Mouse (Mus musculus) heart, embryonic 14.5 days (tissue): ENCODE data around the gene Arpp21. TPM values are rescaled to one million over a fixed set of nuclear protein-coding genes. Genes with fewer than 3 reads are reported as not detected.
"Not testable (repeated sequence)": the region's sequence is repeated elsewhere in the genome, so short reads cannot be mapped to it uniquely, and the experiment has no call there.

ENCODE experiments used
- ATAC-seq: fragments of 200-750 bp; cut with Nextera tagmentation; 2 replicates; pipeline ENCODE4 v1.8.0; 2017; ENCODE audit warnings: low read depth, moderate TSS enrichment; ENCODE audit not compliant: insufficient number of reproducible peaks, insufficient read depth, low FRiP score
- H3K27ac ChIP-seq, 2 experiments: fragments of 200-500 bp in 1 of 2; fragments of 300-500 bp in 1 of 2; sonication (generic) in 1 of 2; replicated peaks in 1 of 2; 2 replicates each; pipeline ENCODE4 v1.5.1; 2012 to 2014; ENCODE audit warnings: low read depth in 2 of 2, low read length in 2 of 2, control low read depth in 1 of 2, mild to moderate bottlenecking in 1 of 2, mixed read lengths in 1 of 2; ENCODE audit not compliant: control insufficient read depth in 1 of 2, insufficient read depth in 1 of 2
- H3K27me3 ChIP-seq: fragments of 300-500 bp; sonication (generic); 2 replicates; pipeline ENCODE4 v1.6.1; 2014; ENCODE audit warnings: mild to moderate bottlenecking, low read length, control low read depth; ENCODE audit not compliant: control insufficient read depth, insufficient read depth
- H3K36me3 ChIP-seq: fragments of 300-500 bp; sonication (generic); 2 replicates; pipeline ENCODE4 v1.6.1; 2014; ENCODE audit warnings: mild to moderate bottlenecking, control low read depth, low read length, mixed read lengths; ENCODE audit not compliant: control insufficient read depth, insufficient read depth
- H3K4me1 ChIP-seq, 2 experiments: fragments of 200-500 bp in 1 of 2; fragments of 300-500 bp in 1 of 2; sonication (generic) in 1 of 2; 2 replicates each; pipeline ENCODE4 v1.6.1; 2012 to 2014; ENCODE audit warnings: low read length in 2 of 2, control low read depth in 1 of 2, mixed read lengths in 1 of 2; ENCODE audit not compliant: control insufficient read depth in 2 of 2, insufficient read depth in 2 of 2
- H3K4me2 ChIP-seq: fragments of 300-500 bp; sonication (generic); 2 replicates; pipeline ENCODE4 v1.6.1; 2014; ENCODE audit warnings: mild to moderate bottlenecking, low read length
- H3K4me3 ChIP-seq, 2 experiments: fragments of 200-500 bp in 1 of 2; fragments of 300-500 bp in 1 of 2; sonication (generic) in 1 of 2; 2 replicates each; pipeline ENCODE4 v1.5.1; 2012 to 2014; ENCODE audit warnings: low read length in 2 of 2, mild to moderate bottlenecking in 2 of 2, control low read depth in 1 of 2, low read depth in 1 of 2, moderate library complexity in 1 of 2; ENCODE audit not compliant: control insufficient read depth in 1 of 2, insufficient read depth in 1 of 2
- H3K9ac ChIP-seq: fragments of 300-500 bp; sonication (generic); 2 replicates; pipeline ENCODE4 v1.6.1; 2014; ENCODE audit warnings: mild to moderate bottlenecking, low read length
- H3K9me3 ChIP-seq: fragments of 300-500 bp; sonication (generic); 2 replicates; pipeline ENCODE4 v1.6.1; 2016; ENCODE audit warnings: low read length, control low read depth; ENCODE audit not compliant: control insufficient read depth
- WGBS: fragments of 180-500 bp; shearing (Covaris S2); extraction: QIAGEN DNeasy Blood & Tissue Kit; methylation state at CpG from one replicate; pipeline ENCODE4 v1.1.7; 2014; 5-methylcytosine and 5-hydroxymethylcytosine counted together
- microRNA-seq: library from miRNA; unstranded; fragments of <30 nt; microRNA quantifications from one replicate; pipeline ENCODE4, GENCODE M21; 2016
- polyA plus RNA-seq: library from polyadenylated mRNA; unstranded; fragments of >200 nt; fragmentation: Nextera tagmentation; extraction: Ambion mirVana; gene quantifications from 2 replicates; pipeline ENCODE4 v1.2.1, GENCODE M21; 2014

Gene Arpp21
- polyA plus RNA-seq, 1 experiment from 2014 or later, result 4.7 TPM

DNA sequence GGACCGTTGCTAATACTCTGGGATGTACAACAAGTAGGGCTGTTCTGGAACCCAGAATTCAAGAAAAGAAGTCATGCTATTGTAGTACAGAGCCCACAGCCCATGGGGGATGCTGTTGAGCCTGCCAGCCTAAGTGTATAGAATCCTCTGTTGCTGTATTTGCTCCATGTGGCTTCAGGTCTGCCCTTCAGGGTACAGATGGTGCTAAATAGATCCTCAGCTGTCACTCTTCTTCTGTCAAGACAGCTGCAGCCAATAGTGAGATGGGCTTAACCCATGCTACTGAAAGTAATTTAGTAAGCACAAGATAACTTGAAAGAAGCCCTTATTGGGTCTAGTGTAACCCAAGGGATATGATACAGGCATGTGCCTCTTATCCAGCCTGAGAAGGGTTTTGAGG is 195.2 kb downstream of the Arpp21 start:
- Histone ChIP-seq H3K27ac (no peak overlapping the region), H3K4me2 (no peak overlapping the region), H3K36me3 (no peaks in the 10 kb centered on the region), H3K4me1 (no peaks in the 10 kb centered on the region), H3K9ac (no peak overlapping the region), H3K9me3 (no peaks in the 10 kb centered on the region), H3K4me3 (no peak overlapping the region), H3K27me3 (no peaks in the 10 kb centered on the region)
- 76% methylated on average over 1 of the region's 1 CpGs for WGBS
- ATAC-seq, result no peak

DNA sequence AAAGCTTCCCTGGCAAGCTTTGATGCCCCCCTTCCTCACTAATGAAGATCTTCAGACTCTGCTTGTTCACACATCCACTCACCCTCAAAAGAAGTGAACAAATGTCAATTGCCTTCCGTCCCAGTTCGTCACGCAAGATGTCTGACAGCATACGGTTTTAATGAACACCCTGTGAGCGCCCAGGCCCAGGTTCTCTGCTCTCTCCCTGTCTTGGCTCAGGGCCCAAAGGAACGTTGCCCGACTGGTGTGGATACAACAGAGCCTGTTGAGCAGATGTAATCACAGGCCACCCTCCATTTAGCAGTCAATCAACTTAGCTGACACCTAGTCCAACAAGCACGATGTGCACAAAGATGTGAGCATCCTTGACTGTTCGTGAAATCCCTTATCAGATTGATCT is 198.0 kb downstream of the Arpp21 start:
- no peak overlapping the region for H3K9ac ChIP-seq
- H3K27me3 ChIP-seq, result no peaks in the 10 kb centered on the region
- H3K9me3 ChIP-seq, result no peaks in the 10 kb centered on the region
- no peak for ATAC-seq
- 59% methylated on average over 9 of the region's 9 CpGs for WGBS
- no peak overlapping the region for H3K4me3 ChIP-seq
- H3K27ac ChIP-seq, result no peak overlapping the region
- no peak overlapping the region for H3K4me2 ChIP-seq
- H3K4me1 ChIP-seq, result no peaks in the 10 kb centered on the region
- no peaks in the 10 kb centered on the region for H3K36me3 ChIP-seq

DNA sequence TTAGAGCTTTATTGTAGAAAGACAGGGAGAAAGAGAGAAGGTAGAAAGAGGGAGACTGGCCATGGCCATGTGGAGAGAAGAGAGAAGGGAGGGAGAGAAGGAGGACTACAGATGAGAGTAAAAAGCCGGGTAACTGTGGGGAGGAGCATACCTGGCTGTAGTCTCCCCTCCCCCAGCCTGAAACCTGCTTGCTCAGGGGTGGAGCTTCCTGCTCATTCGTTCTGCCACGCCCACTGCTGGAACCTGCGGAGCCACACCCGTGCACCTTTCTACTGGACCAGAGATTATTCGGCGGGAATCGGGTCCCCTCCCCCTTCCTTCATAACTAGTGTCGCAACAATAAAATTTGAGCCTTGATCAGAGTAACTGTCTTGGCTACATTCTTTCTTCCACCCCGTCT is 201.9 kb downstream of the Arpp21 start:
- not testable (repeated sequence) for H3K4me1 ChIP-seq, H3K9ac ChIP-seq, H3K4me2 ChIP-seq, H3K4me3 ChIP-seq, H3K36me3 ChIP-seq, H3K27ac ChIP-seq, H3K9me3 ChIP-seq, ATAC-seq, H3K27me3 ChIP-seq
- 25% methylated on average over 3 of the region's 10 CpGs for WGBS

GRCm38 (mm10) chr9:112032169-112032568 is 203.6 kb downstream of the Arpp21 start:
- Histone ChIP-seq H3K27ac (no peak overlapping the region), H3K36me3 (no peaks in the 10 kb centered on the region), H3K4me3 (no peak overlapping the region), H3K9ac (no peak overlapping the region), H3K9me3 (no peaks in the 10 kb centered on the region), H3K4me1 (no peaks in the 10 kb centered on the region), H3K27me3 (no peaks in the 10 kb centered on the region), H3K4me2 (no peak overlapping the region)
- ATAC-seq, result no peak
- WGBS, result 82% methylated on average over 7 of the region's 7 CpGs

GRCm38 (mm10) chr9:112023562-112024015 is 212.1 kb downstream of the Arpp21 start:
- no peaks in the 10 kb centered on the region for H3K9me3 ChIP-seq
- no peaks in the 10 kb centered on the region for H3K36me3 ChIP-seq
- no peaks in the 10 kb centered on the region for H3K27me3 ChIP-seq
- 28% methylated on average over 8 of the region's 8 CpGs for WGBS
- peak overlapping the region; percentile 31 to 54 for H3K27ac ChIP-seq
- H3K4me3 ChIP-seq, result no peak overlapping the region
- H3K4me2 ChIP-seq, result no peak overlapping the region
- ATAC-seq, result no peak
- H3K4me1 ChIP-seq, result peaks cover 3 to 6% of the 10 kb centered on the region in 2 experiments; a peak in 3 of 4 replicates
- no peak overlapping the region for H3K9ac ChIP-seq

- ATAC-seq, result no peak
- Histone ChIP-seq H3K36me3 (no peaks in the 10 kb centered on the region), H3K27ac (peak overlapping the region; percentile 31 to 54; a peak in 2 of 4 replicates), H3K4me1 (peaks cover 3 to 6% of the 10 kb centered on the region in 2 experiments; a peak in 3 of 4 replicates), H3K4me3 (no peak overlapping the region), H3K4me2 (no peak overlapping the region), H3K9me3 (no peaks in the 10 kb centered on the region), H3K9ac (no peak overlapping the region), H3K27me3 (no peaks in the 10 kb centered on the region)
- WGBS, result 85% methylated on average over 5 of the region's 5 CpGs
These were observed 212.6 kb downstream of the Arpp21 start for GRCm38 (mm10) chr9:112023111-112023510.

Small RNAs within 50 kb of the gene (microRNA-seq; reads per million reads assigned to microRNA genes)
- 27.1 reads per million, percentile 35 among the genes with 10 or more reads in this experiment for gene Mir128-2
